Mouse (Mus musculus): ENCODE results near the gene Ndrg3.

- TF ChIP-seq CTCF (conservative IDR thresholded peaks at IDR 0.05; ENCODE audit: insufficient read depth, insufficient read length, low read depth, low read length) (no peak), POLR2A (IDR thresholded peaks at IDR 0.05; ENCODE audit: low read depth, low read length) (no peak)
Measured at GRCm38 (mm10) chr2:157021156-157021555, 29.3 kb upstream of the Ndrg3 start.

Measured in kidney, adult 2 months (tissue).